Mouse (Mus musculus) thymus, adult 2 months (tissue): ENCODE results near the gene Qprt. TPM values are rescaled to one million over a fixed set of nuclear protein-coding genes. Genes with fewer than 3 reads are reported as not detected.

Source experiments
- DNase-seq: peaks from one replicate; pipeline ENCODE4 v3.0.0; 2021
- H3K27ac ChIP-seq: fragments of 200-500 bp; 2 replicates; pipeline ENCODE4 v1.5.1; 2012; ENCODE audit warnings: low read length, control low read depth; ENCODE audit not compliant: control insufficient read depth, insufficient read depth
- H3K27me3 ChIP-seq: fragments of 200-500 bp; 2 replicates; pipeline ENCODE4 v1.6.1; 2012; ENCODE audit warnings: mild to moderate bottlenecking, low read length, moderate library complexity, mixed read lengths; ENCODE audit not compliant: control insufficient read depth, insufficient read depth
- H3K36me3 ChIP-seq: fragments of 200-500 bp; 2 replicates; pipeline ENCODE4 v1.6.1; 2012; ENCODE audit warnings: mild to moderate bottlenecking, low read length, moderate library complexity; ENCODE audit not compliant: control insufficient read depth, insufficient read depth
- H3K4me1 ChIP-seq: fragments of 200-500 bp; replicated peaks from 2 replicates; pipeline ENCODE4 v1.6.1; 2012; ENCODE audit warnings: low read length; ENCODE audit not compliant: control insufficient read depth, insufficient read depth
- H3K4me3 ChIP-seq: fragments of 200-500 bp; 2 replicates; pipeline ENCODE4 v1.5.1; 2012; ENCODE audit warnings: mild to moderate bottlenecking, low read length, control low read depth, moderate library complexity; ENCODE audit not compliant: control insufficient read depth, insufficient read depth
- CTCF ChIP-seq: fragments of 200-500 bp; IDR thresholded peaks from 2 replicates; pipeline ENCODE4 v1.5.1; 2012; ENCODE audit warnings: mild to moderate bottlenecking, control low read depth, low read length, moderate library complexity, borderline replicate concordance; ENCODE audit not compliant: control insufficient read depth, poor library complexity, insufficient read depth; ENCODE audit errors: extremely low read depth
- POLR2A ChIP-seq: fragments of 200-500 bp; IDR thresholded peaks from 2 replicates; pipeline ENCODE4 v1.6.1; 2012; ENCODE audit warnings: mild to moderate bottlenecking, low read length, control low read depth, moderate library complexity; ENCODE audit not compliant: control insufficient read depth, poor library complexity, insufficient read depth; ENCODE audit errors: extremely low read depth
- WGBS: fragments of 180-500 bp; shearing (Covaris S2); methylation state at CpG from one replicate; pipeline ENCODE4 v1.1.7; 2018; 5-methylcytosine and 5-hydroxymethylcytosine counted together
- polyA plus RNA-seq: library from polyadenylated mRNA; depleted of rRNA; stranded (reverse); fragments of >200 nt; gene quantifications from 2 replicates; pipeline ENCODE4 v1.2.3, GENCODE M21; 2012

Qprt gene
- polyA plus RNA-seq, 1 experiment = 10.1 TPM

- no peak overlapping the region for H3K27ac ChIP-seq
- H3K36me3 ChIP-seq = no peaks in the 10 kb centered on the region
- H3K27me3 ChIP-seq = no peaks in the 10 kb centered on the region
- TF ChIP-seq CTCF = no peak
- TF ChIP-seq POLR2A = no peak
- peaks cover 30% of the 10 kb centered on the region for H3K4me1 ChIP-seq
- 95% methylated on average over 11 of the region's 11 CpGs for WGBS
- no peak overlapping the region for H3K4me3 ChIP-seq
- DNase-seq = no peak
Measured at GRCm38 (mm10) chr7:127114920-127115319, 7.1 kb downstream of the Qprt start.

GRCm38 (mm10) chr7:127113614-127114259 lies 8.3 kb downstream of the Qprt start:
- Histone ChIP-seq H3K27me3 (no peaks in the 10 kb centered on the region), H3K27ac (peak overlapping the region; percentile 39), H3K36me3 (no peaks in the 10 kb centered on the region), H3K4me1 (peaks cover 30% of the 10 kb centered on the region), H3K4me3 (no peak overlapping the region)
- TF ChIP-seq CTCF (no peak), POLR2A (no peak)
- DNase-seq = peak; percentile 30
- 41% methylated on average over 12 of the region's 12 CpGs for WGBS

- no peaks in the 10 kb centered on the region for H3K27me3 ChIP-seq
- H3K36me3 ChIP-seq = no peaks in the 10 kb centered on the region
- WGBS = 6% methylated on average over 9 of the region's 9 CpGs
- H3K4me3 ChIP-seq = no peak overlapping the region
- H3K4me1 ChIP-seq = peaks cover 30% of the 10 kb centered on the region
- H3K27ac ChIP-seq = peak overlapping the region; percentile 39
- no peak for TF ChIP-seq POLR2A
- TF ChIP-seq CTCF = no peak
- DNase-seq = peak; percentile 40
Measured at GRCm38 (mm10) chr7:127112921-127113597, 9.0 kb downstream of the Qprt start.

- peaks cover 30% of the 10 kb centered on the region for H3K4me1 ChIP-seq
- H3K36me3 ChIP-seq = no peaks in the 10 kb centered on the region
- TF ChIP-seq CTCF (no peak), POLR2A (no peak)
- no peaks in the 10 kb centered on the region for H3K27me3 ChIP-seq
- peak overlapping the region; percentile 39 for H3K27ac ChIP-seq
- no peak for DNase-seq
- 60% methylated on average over 12 of the region's 12 CpGs for WGBS
- H3K4me3 ChIP-seq = no peak overlapping the region
Measured at GRCm38 (mm10) chr7:127112251-127112841, 9.7 kb downstream of the Qprt start.

DNA sequence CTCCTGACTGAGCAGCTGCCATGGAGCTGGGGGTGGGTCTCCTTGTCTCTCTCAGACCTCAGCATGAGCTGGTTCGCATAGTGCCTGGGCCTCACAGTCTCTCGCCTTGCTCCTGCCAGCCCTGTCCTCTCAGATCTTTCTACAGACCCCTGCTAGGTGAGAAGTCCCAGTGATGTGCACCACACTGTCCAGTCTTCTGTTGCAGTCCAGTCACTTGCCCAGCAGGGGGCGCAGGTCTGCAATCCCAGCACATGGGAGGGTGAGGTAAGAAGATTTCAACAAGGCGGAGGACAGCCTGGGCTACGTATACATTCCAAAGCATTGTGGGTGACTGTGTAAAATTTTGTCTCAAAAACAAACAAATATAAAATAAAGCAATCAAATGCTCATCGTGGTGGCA lies 10.6 kb downstream of the Qprt start:
- WGBS = 56% methylated on average over 6 of the region's 6 CpGs
- H3K27ac ChIP-seq = no peak overlapping the region

GRCm38 (mm10) chr7:127110239-127111007 lies 11.6 kb downstream of the Qprt start:
- TF ChIP-seq POLR2A = no peak
- peak; percentile 90 for TF ChIP-seq CTCF
- WGBS = 58% methylated on average over 18 of the region's 18 CpGs
- H3K36me3 ChIP-seq = no peaks in the 10 kb centered on the region
- no peak overlapping the region for H3K27ac ChIP-seq
- no peaks in the 10 kb centered on the region for H3K27me3 ChIP-seq
- H3K4me1 ChIP-seq = peaks cover 30% of the 10 kb centered on the region
- no peak overlapping the region for H3K4me3 ChIP-seq
- DNase-seq = peak; percentile 81

More for the DNA sequence above, 10.6 kb downstream of the Qprt start:
- Histone ChIP-seq H3K4me1 (peaks cover 30% of the 10 kb centered on the region), H3K36me3 (no peaks in the 10 kb centered on the region), H3K4me3 (no peak overlapping the region), H3K27me3 (no peaks in the 10 kb centered on the region)
- TF ChIP-seq CTCF = peak; percentile 91
- TF ChIP-seq POLR2A = no peak
- DNase-seq = peak; percentile 82
